Mouse (Mus musculus) heart, postnatal 10 days (tissue): Measurements from ENCODE around the gene Itgb3bp. TPM values are rescaled to one million over a fixed set of nuclear protein-coding genes. Genes with fewer than 3 reads are reported as not detected.

Experiments
- DNase-seq, 2 experiments: peaks; one replicate each; pipeline ENCODE4 v3.0.0; 2021
- intact Hi-C: fragments of 180-260 bp; cut with DNase I; formaldehyde crosslinking; loops from one replicate; pipeline ENCODE4 v1.15.1; 2025
- total RNA-seq, 2 experiments: library from RNA; stranded (reverse); gene quantifications; 2 replicates each; pipeline ENCODE4 v1.2.3; 2021

Gene Itgb3bp
- total RNA-seq, 2 experiments from 2014 or later: 7.6 to 8.8 TPM

GRCm38 (mm10) chr4:99936278-99936677, 6.7 kb upstream of the Itgb3bp start:
- intact Hi-C loops: no loop called here
- no peak for DNase-seq

- DNase-seq: no peak
- intact Hi-C loops: no loop called here
Measured at GRCm38 (mm10) chr4:99934859-99935258, 5.2 kb upstream of the Itgb3bp start.

DNA sequence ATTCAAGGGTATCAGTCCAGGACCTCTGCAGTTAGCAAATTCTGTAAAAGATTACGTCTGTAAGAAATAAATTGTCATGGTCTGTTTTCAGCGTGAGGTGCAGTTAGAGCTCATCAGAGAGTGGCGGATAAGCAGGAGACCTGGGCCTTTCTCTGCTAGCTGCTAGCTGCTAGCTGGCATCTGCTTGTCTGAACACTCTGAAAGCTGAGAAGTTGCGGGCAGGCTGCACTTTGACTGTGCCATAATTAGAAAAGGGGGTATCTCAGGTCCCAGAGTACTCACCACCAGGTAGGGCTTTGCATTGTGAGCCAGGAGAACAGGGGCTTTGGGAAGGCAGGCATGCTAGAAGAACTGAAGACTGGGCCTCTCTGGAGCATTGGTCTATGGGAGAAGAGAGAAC, 2.2 kb upstream of the Itgb3bp start:
- intact Hi-C loops: no loop called here
- peak; percentile 49 to 55 for DNase-seq

- intact Hi-C loops: no loop called here
- no peak for DNase-seq
Measured at GRCm38 (mm10) chr4:99931240-99931580, 1.6 kb upstream of the Itgb3bp start.

DNA sequence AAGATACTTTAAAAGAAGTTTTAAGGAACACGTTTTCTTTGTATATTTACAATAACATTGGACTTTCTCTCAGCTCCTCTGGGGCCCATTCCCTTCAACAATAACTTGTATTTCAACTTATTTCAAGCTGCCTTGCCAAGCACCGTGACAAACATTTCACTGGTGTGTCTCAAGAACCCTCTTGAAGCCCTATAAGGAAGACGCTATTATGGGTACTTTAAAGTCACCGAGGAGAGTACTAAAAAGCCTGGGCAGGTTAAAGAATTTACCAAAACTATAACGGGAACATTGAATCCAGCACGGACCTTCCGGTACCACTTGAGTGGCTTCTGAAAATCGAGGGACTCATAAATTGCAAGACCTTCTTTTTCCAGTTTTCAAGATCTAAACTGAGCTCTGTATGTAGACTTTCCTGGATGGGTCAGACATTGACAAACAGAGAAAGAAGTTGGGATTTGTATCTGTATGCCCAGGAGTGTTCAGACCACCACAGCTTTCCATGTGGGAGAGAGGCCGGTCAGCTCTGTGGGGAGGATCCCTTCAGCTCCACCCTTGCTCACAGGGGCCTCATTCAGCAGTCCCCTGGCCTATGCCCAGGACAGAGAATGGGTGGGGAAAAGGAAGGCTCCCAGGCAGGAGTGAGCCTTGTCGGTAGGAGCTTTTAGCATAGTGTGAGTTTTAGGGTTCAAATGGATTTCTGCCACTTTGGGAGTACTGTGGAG, 1.1 kb upstream of the Itgb3bp start:
- peak; percentile 50 to 52 for DNase-seq
- intact Hi-C loops: no loop called here

- intact Hi-C loops: no loop called here
- peak; percentile 90 to 92 for DNase-seq
Measured at GRCm38 (mm10) chr4:99929149-99929612, 432 bp downstream of the Itgb3bp start, which contains the start of gene Pgm1. Pgm1 (plus strand) TSS chr4:99929414.

DNA sequence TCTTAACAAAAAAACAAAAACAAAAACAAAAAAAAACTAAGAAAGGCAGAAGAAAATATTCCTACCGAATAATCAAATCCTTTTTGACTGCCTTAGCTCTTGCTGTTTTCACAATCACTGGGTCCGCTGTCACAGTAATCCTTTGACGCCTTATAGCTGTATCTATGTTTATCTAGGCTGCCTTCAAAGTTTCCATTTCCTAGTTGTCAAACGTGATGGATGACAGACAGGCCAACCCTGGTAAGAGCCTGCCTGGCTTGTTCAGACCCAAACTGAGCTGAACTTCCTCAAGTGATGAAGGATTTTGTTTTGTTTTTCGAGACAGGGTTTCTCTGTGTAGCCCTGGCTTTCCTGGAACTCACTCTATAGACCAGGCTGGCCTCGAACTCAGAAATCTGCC, 1.1 kb downstream of the Itgb3bp start:
- DNase-seq: no peak
- intact Hi-C loops: no loop called here

DNA sequence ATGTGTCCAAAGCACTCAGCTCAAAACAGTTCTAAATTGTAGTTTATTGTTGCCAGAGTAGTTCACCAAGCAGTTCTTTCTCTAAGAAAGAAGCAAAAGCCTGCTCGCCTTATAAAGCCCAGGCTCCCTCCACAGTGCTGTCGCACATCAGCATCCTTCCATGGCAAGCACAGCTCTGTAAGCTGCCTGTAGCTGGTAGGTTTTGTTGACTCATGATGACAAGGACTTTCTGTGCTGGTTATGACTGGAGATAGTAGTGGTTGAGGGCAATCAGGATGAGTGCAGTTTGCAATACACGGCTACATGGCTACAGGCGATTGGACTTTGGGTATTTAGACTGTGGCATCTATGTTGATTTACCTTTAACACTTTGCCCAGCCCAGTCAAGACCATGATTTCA, 3.2 kb downstream of the Itgb3bp start:
- intact Hi-C loops: no loop called here
- no peak for DNase-seq

GRCm38 (mm10) chr4:99913894-99914451, 15.6 kb downstream of the Itgb3bp start:
- DNase-seq: peak in 1 of 2 experiments; percentile 37
- intact Hi-C loops: no loop called here

DNA sequence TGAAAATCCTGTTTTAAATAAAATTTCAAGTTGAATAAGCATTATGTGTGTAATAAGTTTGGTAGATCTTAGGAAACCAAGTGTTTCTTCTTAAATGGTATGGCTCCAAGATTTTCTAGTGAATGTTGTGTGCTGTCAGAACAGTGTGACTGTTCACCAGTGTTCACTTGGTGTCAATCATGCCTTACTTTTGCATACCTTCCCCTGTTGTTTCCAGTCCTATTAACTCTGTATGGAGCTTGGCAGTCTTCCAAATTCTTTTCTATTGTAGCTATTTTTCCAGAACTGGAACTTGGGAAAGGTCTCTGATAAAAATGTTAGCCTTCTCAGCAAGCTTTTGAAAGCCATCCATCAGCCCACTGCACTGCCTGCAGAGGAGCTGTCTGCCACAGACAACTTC, 47.2 kb downstream of the Itgb3bp start:
- no peak for DNase-seq
- intact Hi-C loops: no loop called here

- intact Hi-C loops: no loop called here
- DNase-seq: peak; percentile 24 to 57
Measured at GRCm38 (mm10) chr4:99881882-99882281, 47.7 kb downstream of the Itgb3bp start.

- DNase-seq: peak; percentile 88 to 93
- intact Hi-C loops: no loop called here
Measured at GRCm38 (mm10) chr4:99829094-99830073, 100.2 kb downstream of the Itgb3bp start, which contains the start of gene Efcab7. Efcab7 (plus strand) TSS chr4:99829198.

DNA sequence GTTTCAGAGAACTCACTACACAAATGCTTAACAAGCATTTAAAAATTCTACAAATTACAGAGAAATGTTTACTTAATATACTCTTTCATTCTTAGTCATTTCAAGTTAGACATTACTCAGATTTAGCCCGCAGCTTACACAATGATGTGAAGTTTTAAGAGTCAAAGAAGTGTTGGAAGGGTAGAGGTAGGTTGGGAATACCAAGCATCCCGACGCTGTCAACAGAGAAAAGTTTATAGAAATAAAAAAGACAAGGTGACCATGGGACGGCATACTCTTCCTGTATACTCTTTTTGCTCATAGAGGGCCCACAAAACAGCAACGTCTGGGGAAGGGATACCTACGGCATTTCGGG, 100.9 kb downstream of the Itgb3bp start:
- intact Hi-C loops: no loop called here

GRCm38 (mm10) chr4:99828337-99828736, 101.3 kb downstream of the Itgb3bp start:
- intact Hi-C loops: no loop called here

More for the DNA sequence above, 100.9 kb downstream of the Itgb3bp start:
- DNase-seq: no peak

GRCm38 (mm10) chr4:99816697-99817460, 112.7 kb downstream of the Itgb3bp start:
- DNase-seq: peak in 1 of 2 experiments; percentile 4
- intact Hi-C loops: no loop called here

More at GRCm38 (mm10) chr4:99828337-99828736, 101.3 kb downstream of the Itgb3bp start:
- DNase-seq: no peak

DNA sequence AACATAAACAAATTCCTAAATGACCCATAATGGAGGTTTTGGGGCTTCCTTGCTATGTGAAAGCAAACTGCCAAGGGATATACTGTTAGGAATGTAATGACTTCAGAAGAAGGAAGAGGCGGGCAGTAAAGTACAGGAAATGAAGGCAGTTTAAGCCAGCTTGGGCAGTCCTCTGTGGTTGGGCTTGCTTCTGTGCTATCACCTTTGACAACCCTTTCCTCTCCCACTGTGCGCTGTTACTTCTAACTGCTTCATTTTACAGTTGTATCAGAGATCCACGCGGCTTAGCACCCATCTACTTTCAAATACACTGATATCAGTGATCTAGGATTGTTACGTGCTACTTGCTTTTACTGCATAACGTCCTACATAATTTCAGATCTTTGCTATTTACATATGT, 137.2 kb downstream of the Itgb3bp start:
- intact Hi-C loops: no loop called here
- no peak for DNase-seq

DNA sequence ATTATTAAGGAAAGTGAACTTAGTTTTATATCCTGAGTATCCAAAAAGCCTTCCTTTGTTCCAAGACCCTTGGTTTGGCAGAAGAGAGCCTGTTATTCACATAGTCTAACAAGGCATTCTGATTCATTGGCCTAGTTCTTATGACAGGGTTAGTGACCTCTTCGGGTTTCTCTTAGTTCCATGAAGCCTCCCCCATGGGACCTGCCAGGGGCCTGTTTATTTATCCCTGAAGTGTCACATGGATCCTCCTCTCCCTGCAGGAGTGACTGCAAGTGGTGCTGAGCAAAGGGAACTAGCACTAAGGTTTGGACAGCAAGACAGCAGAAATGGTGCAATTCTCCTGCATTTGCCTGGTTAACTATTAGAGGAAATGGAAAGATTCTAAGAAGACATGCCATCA, 156.6 kb downstream of the Itgb3bp start:
- intact Hi-C loops: no loop called here
- peak in 1 of 2 experiments; percentile 5 for DNase-seq

DNA sequence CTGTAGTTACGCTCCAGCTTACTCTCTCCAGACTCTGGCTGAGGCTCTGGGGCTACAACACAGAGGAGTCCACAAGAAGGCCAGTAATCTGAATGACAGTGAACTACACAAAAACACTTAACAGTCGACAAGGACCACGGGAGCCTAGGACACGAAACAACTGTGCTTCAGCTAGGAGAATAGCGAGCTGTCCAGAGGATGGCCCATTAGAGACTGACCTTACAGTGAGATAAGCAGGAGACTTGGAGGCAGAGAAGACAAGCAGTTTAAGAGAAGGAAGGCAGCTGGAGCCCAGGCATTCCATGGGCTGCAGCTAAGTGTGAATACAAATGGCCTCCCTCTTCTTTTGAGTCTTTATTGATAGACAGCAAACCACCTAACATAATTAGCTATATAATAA, 159.1 kb downstream of the Itgb3bp start:
- intact Hi-C loops: no loop called here
- DNase-seq: peak; percentile 15 to 18

DNA sequence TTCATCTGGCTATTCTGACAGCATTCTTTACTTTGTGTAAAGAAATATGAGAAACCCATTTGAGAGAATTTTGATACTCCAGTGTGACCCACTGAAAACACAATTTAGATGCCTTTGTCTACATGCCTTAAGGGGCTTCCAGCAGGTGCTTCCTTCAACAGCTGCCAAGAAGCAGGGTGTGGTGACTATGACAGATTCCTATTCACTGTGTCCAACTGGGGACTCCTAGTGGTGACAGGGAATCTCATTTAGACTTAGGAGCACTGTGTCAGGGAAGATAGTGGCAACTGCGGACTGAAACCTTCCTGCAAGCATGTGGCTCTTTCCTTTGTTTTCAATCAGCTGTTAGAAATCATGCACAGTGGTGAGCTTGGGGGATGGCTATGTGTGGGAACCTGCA, 162.9 kb downstream of the Itgb3bp start:
- intact Hi-C loops: loop anchor here (2.0 to 5.0 kb wide), 2 partner anchors 106 to 469 kb away; partner anchors contain the start of gene Gm12689
- peak; percentile 55 to 66 for DNase-seq

DNA sequence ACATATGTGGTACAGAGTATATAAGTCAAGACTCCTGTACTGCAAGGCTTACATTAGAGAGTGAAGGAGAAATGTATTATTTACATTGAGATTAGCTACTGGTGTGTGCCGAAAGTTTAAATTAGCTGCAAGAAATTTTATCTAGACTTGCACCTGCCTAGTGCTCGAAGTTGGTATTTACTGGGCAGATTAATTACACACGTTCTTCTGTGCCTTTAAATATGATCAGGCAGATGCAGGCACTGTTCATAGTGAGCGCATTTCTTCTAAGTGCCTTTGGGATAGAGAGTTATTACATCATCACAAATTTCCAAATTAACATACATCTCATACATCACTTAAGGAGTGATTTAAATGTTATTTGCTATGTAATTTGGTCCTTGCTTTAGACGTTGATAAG, 163.3 kb downstream of the Itgb3bp start:
- DNase-seq: no peak
- intact Hi-C loops: loop anchor here (2.0 to 5.0 kb wide), 2 partner anchors 106 to 469 kb away; partner anchors contain the start of gene Gm12689
